Mouse (Mus musculus): Measurements from ENCODE around the gene Fbxw8. TPM values are rescaled to one million over a fixed set of nuclear protein-coding genes. Genes with fewer than 3 reads are reported as not detected.

Gene Fbxw8
- polyA plus RNA-seq, 2 experiments = 27.9 to 55.2 TPM

- Histone ChIP-seq H3K4me2 (replicated peaks; ENCODE audit: low read depth, low read length, severe bottlenecking) (no peak overlapping the region), H3K36me3 (ENCODE audit: control insufficient read depth, insufficient read depth, low read length) (no peaks in the 10 kb centered on the region), H3K4me1 (ENCODE audit: control insufficient read depth, insufficient read depth, low read length) (peaks cover 19% of the 10 kb centered on the region), H3K9me3 (ENCODE audit: control insufficient read depth, low read length) (no peaks in the 10 kb centered on the region), H3K9ac (ENCODE audit: low read depth, low read length, severe bottlenecking) (no peak overlapping the region), H3K27ac (replicated peaks; ENCODE audit: low read depth, low read length) (no peak overlapping the region), H3K27me3 (ENCODE audit: control insufficient read depth, insufficient read depth, low read length) (peaks cover 53% of the 10 kb centered on the region), H3K4me3 (replicated peaks; ENCODE audit: low read length) (no peak overlapping the region)
- DNase-seq (ENCODE audit: low spot score) (no peak), ATAC-seq (ENCODE audit: low FRiP score, low read depth) (no peak)
- 84% methylated on average over 9 of the region's 9 CpGs for WGBS
- no peak for TF ChIP-seq POLR2A (IDR thresholded peaks at IDR 0.05; ENCODE audit: borderline replicate concordance, extremely low read depth, insufficient read depth, insufficient read length)
Observed at GRCm38 (mm10) chr5:118030022-118030675, 125.1 kb downstream of the Fbxw8 start.

GRCm38 (mm10) chr5:118029420-118029819 is 125.8 kb downstream of the Fbxw8 start:
- Histone ChIP-seq H3K4me2 (replicated peaks; ENCODE audit: low read depth, low read length, severe bottlenecking) (peak overlapping the region; percentile 100), H3K27me3 (ENCODE audit: control insufficient read depth, insufficient read depth, low read length) (peaks cover 53% of the 10 kb centered on the region), H3K27ac (replicated peaks; ENCODE audit: low read depth, low read length) (no peak overlapping the region), H3K4me3 (replicated peaks; ENCODE audit: low read length) (peak overlapping the region; percentile 62), H3K4me1 (ENCODE audit: control insufficient read depth, insufficient read depth, low read length) (peaks cover 19% of the 10 kb centered on the region), H3K9me3 (ENCODE audit: control insufficient read depth, low read length) (no peaks in the 10 kb centered on the region), H3K9ac (ENCODE audit: low read depth, low read length, severe bottlenecking) (0 out of 2 replicates have a peak overlapping the region, but pooled peaks have one; percentile 7), H3K36me3 (ENCODE audit: control insufficient read depth, insufficient read depth, low read length) (no peaks in the 10 kb centered on the region)
- TF ChIP-seq POLR2A (IDR thresholded peaks at IDR 0.05; ENCODE audit: borderline replicate concordance, extremely low read depth, insufficient read depth, insufficient read length) = no peak
- ATAC-seq (ENCODE audit: low FRiP score, low read depth) = no peak
- WGBS = 1% methylated on average over 10 of the region's 10 CpGs
- DNase-seq (ENCODE audit: low spot score) = no peak

- TF ChIP-seq POLR2A (IDR thresholded peaks at IDR 0.05; ENCODE audit: borderline replicate concordance, extremely low read depth, insufficient read depth, insufficient read length) = no peak
- no peak for ATAC-seq (ENCODE audit: low FRiP score, low read depth)
Observed at GRCm38 (mm10) chr5:118029035-118029408, 126.2 kb downstream of the Fbxw8 start.

GRCm38 (mm10) chr5:118028191-118029034 is 126.9 kb downstream of the Fbxw8 start:
- no peak for ATAC-seq (ENCODE audit: low FRiP score, low read depth)
- Histone ChIP-seq H3K27me3 (ENCODE audit: control insufficient read depth, insufficient read depth, low read length) (peaks cover 53% of the 10 kb centered on the region), H3K4me3 (replicated peaks; ENCODE audit: low read length) (peak overlapping the region; percentile 62), H3K9ac (ENCODE audit: low read depth, low read length, severe bottlenecking) (peak overlapping the region; percentile 53), H3K27ac (replicated peaks; ENCODE audit: low read depth, low read length) (no peak overlapping the region), H3K4me2 (replicated peaks; ENCODE audit: low read depth, low read length, severe bottlenecking) (peak overlapping the region; percentile 100), H3K4me1 (ENCODE audit: control insufficient read depth, insufficient read depth, low read length) (peaks cover 19% of the 10 kb centered on the region), H3K36me3 (ENCODE audit: control insufficient read depth, insufficient read depth, low read length) (no peaks in the 10 kb centered on the region), H3K9me3 (ENCODE audit: control insufficient read depth, low read length) (no peaks in the 10 kb centered on the region)
- DNase-seq (ENCODE audit: low spot score) = no peak
- no peak for TF ChIP-seq POLR2A (IDR thresholded peaks at IDR 0.05; ENCODE audit: borderline replicate concordance, extremely low read depth, insufficient read depth, insufficient read length)
- WGBS = 2% methylated on average over 59 of the region's 79 CpGs

More at GRCm38 (mm10) chr5:118029035-118029408, 126.2 kb downstream of the Fbxw8 start:
- no peak for DNase-seq (ENCODE audit: low spot score)
- peak overlapping the region; percentile 7; the same call in 1 of the 2 replicates for H3K9ac ChIP-seq (ENCODE audit: low read depth, low read length, severe bottlenecking)
- H3K27me3 ChIP-seq (ENCODE audit: control insufficient read depth, insufficient read depth, low read length) = peaks cover 53% of the 10 kb centered on the region
- H3K4me3 ChIP-seq (replicated peaks; ENCODE audit: low read length) = peak overlapping the region; percentile 62
- WGBS = 7% methylated on average over 12 of the region's 12 CpGs
- no peaks in the 10 kb centered on the region for H3K36me3 ChIP-seq (ENCODE audit: control insufficient read depth, insufficient read depth, low read length)
- H3K4me2 ChIP-seq (replicated peaks; ENCODE audit: low read depth, low read length, severe bottlenecking) = peak overlapping the region; percentile 100
- H3K27ac ChIP-seq (replicated peaks; ENCODE audit: low read depth, low read length) = no peak overlapping the region
- H3K4me1 ChIP-seq (ENCODE audit: control insufficient read depth, insufficient read depth, low read length) = peaks cover 19% of the 10 kb centered on the region
- H3K9me3 ChIP-seq (ENCODE audit: control insufficient read depth, low read length) = no peaks in the 10 kb centered on the region

GRCm38 (mm10) chr5:118027698-118028190 is 127.5 kb downstream of the Fbxw8 start, which contains the start of gene Tesc:
Tesc (plus strand) TSS chr5:118027743.
- Histone ChIP-seq H3K4me3 (replicated peaks; ENCODE audit: low read length) (peak within 1 kb of the TSS; percentile 62), H3K9me3 (ENCODE audit: control insufficient read depth, low read length) (no peaks in the 10 kb centered on the region), H3K27me3 (ENCODE audit: control insufficient read depth, insufficient read depth, low read length) (peaks cover 53% of the 10 kb centered on the region), H3K36me3 (ENCODE audit: control insufficient read depth, insufficient read depth, low read length) (no peaks in the 10 kb centered on the region), H3K9ac (ENCODE audit: low read depth, low read length, severe bottlenecking) (peak within 1 kb of the TSS; percentile 53), H3K4me1 (ENCODE audit: control insufficient read depth, insufficient read depth, low read length) (peaks cover 19% of the 10 kb centered on the region), H3K4me2 (replicated peaks; ENCODE audit: low read depth, low read length, severe bottlenecking) (peak within 1 kb of the TSS; percentile 100), H3K27ac (replicated peaks; ENCODE audit: low read depth, low read length) (no peak within 1 kb of the TSS)
- DNase-seq (ENCODE audit: low spot score) (no peak), ATAC-seq (ENCODE audit: low FRiP score, low read depth) (no peak)
- whole genome bisulfite sequencing = under 1% methylated on average over 27 of the region's 63 CpGs
- no peak for TF ChIP-seq POLR2A (IDR thresholded peaks at IDR 0.05; ENCODE audit: borderline replicate concordance, extremely low read depth, insufficient read depth, insufficient read length)
